Mouse (Mus musculus) gastrocnemius, adult 18-20 months (tissue): ENCODE results near the gene Ccdc190. TPM values are rescaled to one million over a fixed set of nuclear protein-coding genes. Genes with fewer than 3 reads are reported as not detected.

Source experiments
- DNase-seq: peaks from one replicate; pipeline ENCODE4 v3.0.0; 2021; ENCODE audit warnings: low spot score
- total RNA-seq, 2 experiments: library from RNA; stranded (reverse); gene quantifications; 2 replicates each; pipeline ENCODE4 v1.2.3; 2021

The Ccdc190 gene
- total RNA-seq, 2 experiments from 2014 or later: not detected

- DNase-seq: no peak
These were observed 3.8 kb downstream of the Ccdc190 start for GRCm38 (mm10) chr1:169932122-169932746.

GRCm38 (mm10) chr1:169934005-169934725 is 5.7 kb downstream of the Ccdc190 start:
- DNase-seq: peak; percentile 55

GRCm38 (mm10) chr1:169939345-169939744 is 10.9 kb downstream of the Ccdc190 start:
- peak; percentile 40 for DNase-seq

GRCm38 (mm10) chr1:169946004-169946403 is 17.6 kb downstream of the Ccdc190 start:
- no peak for DNase-seq

- DNase-seq: no peak
These were observed 19.2 kb downstream of the Ccdc190 start for GRCm38 (mm10) chr1:169947654-169948053.

GRCm38 (mm10) chr1:169948280-169948679 is 19.8 kb downstream of the Ccdc190 start:
- DNase-seq: no peak

- no peak for DNase-seq
These were observed 20.4 kb downstream of the Ccdc190 start for GRCm38 (mm10) chr1:169948866-169949265.

GRCm38 (mm10) chr1:169949981-169950380 is 21.5 kb downstream of the Ccdc190 start:
- DNase-seq: no peak

GRCm38 (mm10) chr1:169950651-169951050 is 22.2 kb downstream of the Ccdc190 start:
- DNase-seq: no peak

- no peak for DNase-seq
These were observed 23.1 kb downstream of the Ccdc190 start for GRCm38 (mm10) chr1:169951561-169951960.

- no peak for DNase-seq
These were observed 24.2 kb downstream of the Ccdc190 start for GRCm38 (mm10) chr1:169952636-169953035.

GRCm38 (mm10) chr1:169953106-169953505 is 24.7 kb downstream of the Ccdc190 start:
- DNase-seq: no peak

- peak; percentile 98 for DNase-seq
These were observed 40.5 kb downstream of the Ccdc190 start, which contains the start of gene Hsd17b7 for GRCm38 (mm10) chr1:169968792-169969515. TSS of gene Hsd17b7 (minus strand) at chr1:169969241.

GRCm38 (mm10) chr1:169969516-169969886 is 41.1 kb downstream of the Ccdc190 start:
- no peak for DNase-seq

- DNase-seq: no peak
These were observed 42.5 kb downstream of the Ccdc190 start for GRCm38 (mm10) chr1:169970936-169971335.

GRCm38 (mm10) chr1:169971998-169972397 is 43.5 kb downstream of the Ccdc190 start:
- no peak for DNase-seq

GRCm38 (mm10) chr1:169977621-169978020 is 49.2 kb downstream of the Ccdc190 start:
- DNase-seq: no peak

Other genes with a start within 250 kb of the Ccdc190 start
- gene Rgs4, start 181.0 kb upstream of the Ccdc190 start, total RNA-seq: 1 to 10 TPM; 3.0 to 7.7 TPM
- gene Hsd17b7, start 40.6 kb downstream of the Ccdc190 start, total RNA-seq: 10 to 100 TPM; 11.1 to 15.4 TPM
- 10 to 100 TPM; 10.1 to 15.8 TPM for gene Ddr2, start 182.1 kb downstream of the Ccdc190 start, total RNA-seq
- gene Uap1, start 246.3 kb downstream of the Ccdc190 start, total RNA-seq: 10 to 100 TPM; 43.4 to 49.7 TPM